Mouse (Mus musculus) small intestine, adult 2 months (tissue): ENCODE results near the gene Ptges3l.

Experiments used
- CTCF ChIP-seq: fragments of 200-500 bp; IDR thresholded peaks from 2 replicates; pipeline ENCODE4 v1.5.1; 2012; ENCODE audit warnings: low read depth, mild to moderate bottlenecking, control low read depth, inconsistent platforms, low read length, moderate library complexity, mixed read lengths; ENCODE audit not compliant: insufficient replicate concordance, insufficient read length; ENCODE audit errors: extremely low read depth
- POLR2A ChIP-seq: fragments of 200-500 bp; IDR thresholded peaks from 2 replicates; pipeline ENCODE4 v1.6.1; 2012; ENCODE audit warnings: low read depth, mild to moderate bottlenecking, control low read depth, inconsistent platforms, low read length, moderate library complexity

DNA sequence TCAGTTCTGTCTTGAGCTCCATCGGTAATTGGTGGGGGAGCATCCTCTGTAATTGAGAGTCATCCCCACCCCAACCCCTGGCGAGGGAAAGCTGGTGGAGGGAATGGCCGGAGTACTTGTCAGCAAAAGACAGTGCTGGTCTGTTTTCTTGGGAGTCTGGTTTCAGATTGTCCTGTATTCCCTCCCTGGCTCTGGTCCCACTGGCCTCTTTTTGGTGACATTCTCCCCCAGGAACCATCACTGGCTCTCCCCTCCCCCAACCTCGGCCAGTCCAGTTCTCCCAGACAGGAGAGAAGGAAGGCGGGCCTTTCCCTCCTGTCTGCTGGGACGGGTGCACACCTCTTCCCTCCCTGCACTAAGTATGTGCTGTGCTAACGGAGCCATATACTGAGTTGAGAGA is 47.2 kb upstream of the Ptges3l start:
- no peak for TF ChIP-seq POLR2A
- no peak for TF ChIP-seq CTCF
